Mouse (Mus musculus): ENCODE results near the gene Drc7.

GRCm38 (mm10) chr8:95054927-95055510 is at the start of gene Drc7:
- TF ChIP-seq CTCF (IDR thresholded peaks at IDR 0.05; ENCODE audit: extremely low read depth, insufficient read depth, low read length): no peak
- TF ChIP-seq POLR2A (IDR thresholded peaks at IDR 0.05; ENCODE audit: extremely low read depth, insufficient read depth, low read length): no peak
